Mouse (Mus musculus) G1E (cell line): Measurements from ENCODE around the gene Zic5.

Experiments used
- CTCF ChIP-seq: IDR thresholded peaks from 2 replicates; pipeline ENCODE4 v1.5.1; 2012; ENCODE audit warnings: low read depth, low read length, inconsistent platforms, mixed read lengths
- GATA1 ChIP-seq: IDR thresholded peaks from 2 replicates; pipeline ENCODE4 v1.6.1; 2012; ENCODE audit warnings: borderline replicate concordance, low read length, inconsistent platforms, mixed read lengths
- GATA2 ChIP-seq: IDR thresholded peaks from 2 replicates; pipeline ENCODE4 v1.6.1; 2012; ENCODE audit warnings: low read depth, low read length, inconsistent platforms, borderline replicate concordance
- POLR2AphosphoS5 ChIP-seq: IDR thresholded peaks from 2 replicates; pipeline ENCODE4 v1.6.1; 2012; ENCODE audit warnings: low read depth, low read length, inconsistent platforms; ENCODE audit not compliant: insufficient replicate concordance
- TAL1 ChIP-seq: conservative IDR thresholded peaks from 2 replicates; pipeline ENCODE4 v1.6.1; 2012; ENCODE audit warnings: low read depth, low read length, inconsistent platforms, mixed read lengths

DNA sequence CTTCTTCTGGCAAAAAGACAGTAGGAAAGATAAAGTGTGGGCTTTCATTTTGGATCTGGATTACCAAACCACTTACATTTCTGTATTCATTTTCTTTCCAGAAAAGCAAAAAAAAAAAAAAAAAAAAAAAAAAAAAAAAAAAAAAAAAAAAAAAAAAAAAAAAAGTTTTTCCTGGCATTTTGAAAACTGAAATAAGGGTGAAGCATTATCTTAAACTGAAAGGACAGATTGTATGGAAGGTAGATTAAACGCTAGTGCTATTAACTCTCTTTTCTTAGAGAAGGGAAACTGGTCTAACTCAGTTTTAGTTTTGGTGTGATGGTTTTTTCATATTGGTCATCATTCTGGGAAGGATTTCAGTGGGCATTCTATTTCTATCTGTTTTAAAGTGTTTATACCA is 26.5 kb upstream of the Zic5 start:
- TF ChIP-seq CTCF (no peak), GATA1 (no peak), POLR2AphosphoS5 (no peak), TAL1 (no peak), GATA2 (no peak)
